In genomic region chr7:100227896-100228525, GRCm38 (mm10) we compare ENCODE assay signal across 8 mouse cellular contexts. TPM values are rescaled to one million over a fixed set of nuclear protein-coding genes. Genes with fewer than 3 reads are reported as not detected.
DNase-seq lines count a peak whose midpoint lies in the region; ATAC-seq and TF ChIP-seq lines count a peak whose summit lies in the region.

No protein-coding gene starts in this region.

- no peaks in the 10 kb centered on the region for H3K36me3 ChIP-seq in heart, embryonic 14.5 days (ENCODE audit: control insufficient read depth, insufficient read depth, low read length)
- H3K36me3 ChIP-seq in CH12.LX (replicated peaks in 1 of 2; ENCODE audit: control insufficient read depth in 1 of 2, insufficient read depth in 1 of 2, low read length in 1 of 2) (no peaks in the 10 kb centered on the region), myocyte (ENCODE audit: control insufficient read depth, insufficient read depth) (no peaks in the 10 kb centered on the region)
- no peaks in the 10 kb centered on the region for H3K36me3 ChIP-seq in forebrain, embryonic 16.5 days (ENCODE audit: control insufficient read depth, insufficient read depth)
- H3K36me3 ChIP-seq in limb, embryonic 13.5 days: no peaks in the 10 kb centered on the region

- H3K9ac ChIP-seq in heart, embryonic 14.5 days (ENCODE audit: low read length): peak overlapping the region; percentile 82
- peak overlapping the region; percentile 52 for H3K9ac ChIP-seq in CH12.LX (ENCODE audit: insufficient read depth, low read depth)
- peak overlapping the region; percentile 92 for H3K9ac ChIP-seq in forebrain, embryonic 16.5 days (replicated peaks; ENCODE audit: low read depth, low read length)
- peak overlapping the region; percentile 84 for H3K9ac ChIP-seq in limb, embryonic 13.5 days

- no peak for TF ChIP-seq POLR2A in CH12.LX (IDR thresholded peaks at IDR 0.05; ENCODE audit: low read depth, low read length)
- no peak for TF ChIP-seq POLR2A in brain, embryonic 14.5 days (IDR thresholded peaks at IDR 0.05; ENCODE audit: borderline replicate concordance, extremely low read depth, insufficient read depth, insufficient read length, poor library complexity, severe bottlenecking)
- no peak for TF ChIP-seq POLR2A in myocyte (IDR thresholded peaks at IDR 0.05; ENCODE audit: insufficient read length, low read depth)

- no peak for TF ChIP-seq RAD21 in CH12.LX (IDR thresholded peaks at IDR 0.05; ENCODE audit: low read depth, low read length)

- peak overlapping the region; percentile 74 to 82 for H3K4me3 ChIP-seq in heart, embryonic 14.5 days (ENCODE audit: control insufficient read depth in 1 of 2, insufficient read depth in 1 of 2, low read depth in 1 of 2, low read length in 2 of 2)
- H3K4me3 ChIP-seq in CH12.LX (replicated peaks in 1 of 3; ENCODE audit: low read depth in 2 of 3, low read length in 2 of 3, poor library complexity in 1 of 3) (peak overlapping the region; percentile 54 to 75 (median 72)), myocyte (peak overlapping the region; percentile 35)
- peak overlapping the region; percentile 95 for H3K4me3 ChIP-seq in forebrain, embryonic 16.5 days (replicated peaks; ENCODE audit: low read length)
- H3K4me3 ChIP-seq in limb, embryonic 13.5 days: peak overlapping the region; percentile 77

- intact Hi-C loops in heart, postnatal 10 days (cut with DNase I): no loop called here

- no peak for DNase-seq in heart, postnatal 10 days
- no peak for DNase-seq in CH12.LX (ENCODE audit: extremely low read depth)
- peak; percentile 44 for DNase-seq in brain, embryonic 14.5 days (ENCODE audit: low read depth)
- no peak for DNase-seq in layer of hippocampus, adult 9-10 months (ENCODE audit: low spot score)

- no peaks in the 10 kb centered on the region for H3K9me3 ChIP-seq in heart, embryonic 14.5 days (ENCODE audit: control insufficient read depth, low read length)
- no peaks in the 10 kb centered on the region for H3K9me3 ChIP-seq in CH12.LX (replicated peaks; ENCODE audit: low read length)
- H3K9me3 ChIP-seq in forebrain, embryonic 16.5 days (ENCODE audit: control insufficient read depth, low read length): no peaks in the 10 kb centered on the region
- no peaks in the 10 kb centered on the region for H3K9me3 ChIP-seq in limb, embryonic 13.5 days

- peaks cover 0 to 4% of the 10 kb centered on the region in 2 experiments; a peak in 1 of 4 replicates for H3K4me1 ChIP-seq in heart, embryonic 14.5 days (ENCODE audit: control insufficient read depth in 2 of 2, insufficient read depth in 2 of 2, low read length in 2 of 2)
- peaks cover 2 to 17% of the 10 kb centered on the region in 2 experiments; a peak in 3 of 4 replicates for H3K4me1 ChIP-seq in CH12.LX (ENCODE audit: control insufficient read depth in 1 of 2, insufficient read depth in 2 of 2)
- H3K4me1 ChIP-seq in forebrain, embryonic 16.5 days (replicated peaks; ENCODE audit: control insufficient read depth, insufficient read depth, low read length): peaks cover 8% of the 10 kb centered on the region; the same call in 1 of the 2 replicates
- H3K4me1 ChIP-seq in limb, embryonic 13.5 days: peaks cover 11% of the 10 kb centered on the region

- in situ Hi-C loops in CH12.LX (cut with MboI; ENCODE audit: low pct_ligation_motif_present, low pct_unique_long_range_greater_than_20kb, low sequenced_read_pairs): no loop called here

- WGBS in heart, embryonic 14.5 days: 1% methylated on average over 23 of the region's 23 CpGs
- under 1% methylated on average over 23 of the region's 23 CpGs for WGBS in forebrain, embryonic 16.5 days
- 1% methylated on average over 23 of the region's 23 CpGs for WGBS in limb, embryonic 13.5 days

- peak; percentile 38; the same call in 1 of the 2 replicates for ATAC-seq in heart, embryonic 14.5 days (ENCODE audit: insufficient number of reproducible peaks, insufficient read depth, low FRiP score, low read depth)
- ATAC-seq in forebrain, embryonic 16.5 days: peak; percentile 29
- ATAC-seq in limb, embryonic 13.5 days (ENCODE audit: low FRiP score, low read depth): peak; percentile 51

- dilution Hi-C loops in CH12.LX (cut with MboI; ENCODE audit: extremely low pct_ligation_motif_present, extremely low pct_unique_long_range_greater_than_20kb, low sequenced_read_pairs): no loop called here

- H3K79me2 ChIP-seq in CH12.LX (replicated peaks; ENCODE audit: control insufficient read depth, extremely low read depth, insufficient read depth, poor library complexity, severe bottlenecking) (no peaks in the 10 kb centered on the region), myocyte (ENCODE audit: control insufficient read depth, insufficient read depth) (no peaks in the 10 kb centered on the region)

- TF ChIP-seq CTCF in CH12.LX (conservative IDR thresholded peaks at IDR 0.05 in 1 of 2, IDR thresholded peaks at IDR 0.05 in 1 of 2; ENCODE audit: low read depth in 2 of 2, low read length in 2 of 2): no peak
- TF ChIP-seq CTCF in brain, embryonic 14.5 days (IDR thresholded peaks at IDR 0.05; ENCODE audit: borderline replicate concordance, extremely low read depth, insufficient read depth, insufficient read length): no peak

- peak overlapping the region in 1 of 2 experiments; percentile 80; a peak in 2 of 4 replicates for H3K27ac ChIP-seq in heart, embryonic 14.5 days (replicated peaks in 1 of 2; ENCODE audit: control insufficient read depth in 1 of 2, insufficient read depth in 1 of 2, low read depth in 2 of 2, low read length in 2 of 2)
- H3K27ac ChIP-seq in CH12.LX (ENCODE audit: insufficient read depth, low read depth): no peak overlapping the region
- H3K27ac ChIP-seq in forebrain, embryonic 16.5 days (ENCODE audit: low read length): peak overlapping the region; percentile 89
- peak overlapping the region; percentile 72 for H3K27ac ChIP-seq in limb, embryonic 13.5 days

- no peaks in the 10 kb centered on the region for H3K27me3 ChIP-seq in heart, embryonic 14.5 days (ENCODE audit: control insufficient read depth, insufficient read depth, low read length)
- H3K27me3 ChIP-seq in CH12.LX (replicated peaks): peaks cover 2% of the 10 kb centered on the region
- H3K27me3 ChIP-seq in forebrain, embryonic 16.5 days (replicated peaks; ENCODE audit: control insufficient read depth, insufficient read depth, low read length): no peaks in the 10 kb centered on the region
- no peaks in the 10 kb centered on the region for H3K27me3 ChIP-seq in limb, embryonic 13.5 days
- no peaks in the 10 kb centered on the region for H3K27me3 ChIP-seq in myocyte (ENCODE audit: control insufficient read depth, insufficient read depth, insufficient read length)

- H3ac ChIP-seq in myocyte (ENCODE audit: control insufficient read depth, insufficient read length): peak overlapping the region; percentile 10

- no peak for TF ChIP-seq EP300 in CH12.LX (IDR thresholded peaks at IDR 0.05; ENCODE audit: low read length)

- peak overlapping the region; percentile 100 for H3K4me2 ChIP-seq in heart, embryonic 14.5 days (ENCODE audit: low read length)
- H3K4me2 ChIP-seq in CH12.LX (ENCODE audit: insufficient read depth, low read depth, poor library complexity, severe bottlenecking): peak overlapping the region; percentile 95
- H3K4me2 ChIP-seq in forebrain, embryonic 16.5 days (ENCODE audit: low read length): peak overlapping the region; percentile 85
- H3K4me2 ChIP-seq in limb, embryonic 13.5 days (replicated peaks): peak overlapping the region; percentile 90
- peak overlapping the region; percentile 91 for H3K4me2 ChIP-seq in myocyte (ENCODE audit: low read depth)

TF ChIP-seq in CH12.LX, 34 proteins besides CTCF, POLR2A, EP300 and RAD21:
- no peak for TF ChIP-seq ZMIZ1 (IDR thresholded peaks at IDR 0.05; ENCODE audit: low read depth, low read length)
- TF ChIP-seq UBTF (IDR thresholded peaks at IDR 0.05; ENCODE audit: low read depth, low read length): 0 out of 2 replicates have a peak, but pooled peaks have one; percentile 35

TF ChIP-seq in myocyte, 11 proteins besides CTCF, POLR2A, EP300 and RAD21 (continues in another document):
- TF ChIP-seq MYOD1 (IDR thresholded peaks at IDR 0.05; ENCODE audit: control insufficient read depth in 1 of 3, insufficient read length in 2 of 3, low read depth in 2 of 3): no peak
- no peak for TF ChIP-seq REST (IDR thresholded peaks at IDR 0.05; ENCODE audit: insufficient read depth, insufficient read length)
- no peak for TF ChIP-seq E2F4 (IDR thresholded peaks at IDR 0.05; ENCODE audit: insufficient read depth)
- TF ChIP-seq USF1 (IDR thresholded peaks at IDR 0.05; ENCODE audit: low read depth): no peak

RNA-seq across cellular contexts. Expression of gene Pgm2l1, which starts 0.8 kb away (rescaled TPM):
- polyA plus RNA-seq in heart, embryonic 14.5 days (2014; fragmentation: Nextera tagmentation; extraction: Ambion mirVana): 1.7 and 2.1 TPM in 2 replicates
- 1 to 10 TPM; 6.9 to 7.0 TPM for total RNA-seq in heart, postnatal 10 days (2021)
- total RNA-seq in CH12.LX (2012; rRNA removed): 1.2 and 1.3 TPM in 2 replicates
- 3.9 and 4.1 TPM in 2 replicates for total RNA-seq in CH12.LX (2014; rRNA removed)
- polyA plus RNA-seq in CH12.LX (2012; ENCODE audit: insufficient read length, low read depth): 3.4 and 3.5 TPM in 2 replicates
- polyA plus RNA-seq in brain, embryonic 14.5 days (2012; rRNA removed): 26.1 and 43.5 TPM in 2 replicates
- polyA plus RNA-seq in forebrain, embryonic 16.5 days (2015; fragmentation: Nextera tagmentation; extraction: Ambion mirVana): 14.1 and 16.6 TPM in 2 replicates
- polyA plus RNA-seq in limb, embryonic 13.5 days (2015; fragmentation: Nextera tagmentation; extraction: Ambion mirVana): 4.3 and 5.5 TPM in 2 replicates
- 0.28 TPM for polyA plus RNA-seq in myocyte (2012; fragmentation: generic; extraction: Trizol)

RNA-seq across cellular contexts. Expression of gene Kcne3, which starts 51.7 kb away (rescaled TPM):
- 6.2 and 8.0 TPM in 2 replicates for polyA plus RNA-seq in heart, embryonic 14.5 days (2014; fragmentation: Nextera tagmentation; extraction: Ambion mirVana)
- total RNA-seq in heart, postnatal 10 days (2021): 1 to 10 TPM in 1 of 2 experiments, under 1 TPM in 1; 0.99 to 2.0 TPM
- total RNA-seq in CH12.LX (2012; rRNA removed) (not detected in 2 replicates), CH12.LX (2014; rRNA removed) (not detected in 2 replicates)
- polyA plus RNA-seq in CH12.LX (2012; ENCODE audit: insufficient read length, low read depth) (not detected in 2 replicates), myocyte (2012; fragmentation: generic; extraction: Trizol) (not detected)
- polyA plus RNA-seq in brain, embryonic 14.5 days (2012; rRNA removed): 1.5 and 1.9 TPM in 2 replicates
- 1.1 and 1.3 TPM in 2 replicates for polyA plus RNA-seq in forebrain, embryonic 16.5 days (2015; fragmentation: Nextera tagmentation; extraction: Ambion mirVana)
- 14.0 and 16.0 TPM in 2 replicates for polyA plus RNA-seq in limb, embryonic 13.5 days (2015; fragmentation: Nextera tagmentation; extraction: Ambion mirVana)

RNA-seq across cellular contexts. Expression of gene P4ha3, which starts 57.3 kb away (rescaled TPM):
- polyA plus RNA-seq in heart, embryonic 14.5 days (2014; fragmentation: Nextera tagmentation; extraction: Ambion mirVana): 13.7 and 15.7 TPM in 2 replicates
- total RNA-seq in heart, postnatal 10 days (2021): 1 to 10 TPM; 1.9 to 3.3 TPM
- not detected in 2 replicates for total RNA-seq in CH12.LX (2012; rRNA removed)
- not detected in 2 replicates for total RNA-seq in CH12.LX (2014; rRNA removed)
- polyA plus RNA-seq in CH12.LX (2012; ENCODE audit: insufficient read length, low read depth): not detected in 2 replicates
- 7.8 and 22.0 TPM in 2 replicates for polyA plus RNA-seq in brain, embryonic 14.5 days (2012; rRNA removed)
- polyA plus RNA-seq in forebrain, embryonic 16.5 days (2015; fragmentation: Nextera tagmentation; extraction: Ambion mirVana): 1.9 and 2.9 TPM in 2 replicates
- 17.4 TPM in 2 replicates for polyA plus RNA-seq in limb, embryonic 13.5 days (2015; fragmentation: Nextera tagmentation; extraction: Ambion mirVana)
- polyA plus RNA-seq in myocyte (2012; fragmentation: generic; extraction: Trizol): 2.9 TPM

Comparison
In these comparisons a context has a peak if more than half of its experiments do, and no peak if none do; other contexts are left out.
1. H3K4me3 ChIP-seq: peak in every context shown above with its lines; median percentile 95 in forebrain, embryonic 16.5 days; 78 in heart, embryonic 14.5 days; 77 in limb, embryonic 13.5 days; 72 in CH12.LX; 35 in myocyte.